Comparison of ENCODE assay signal across 51 mouse cellular contexts in genomic region chr7:6221978-6222377, GRCm38 (mm10). TPM values are rescaled to one million over a fixed set of nuclear protein-coding genes. Genes with fewer than 3 reads are reported as not detected.
"Had no signal": no experiment of that assay in that cellular context is flagged by ENCODE, and none has a peak within 500 bp of the region (broad histone marks: within the 10 kb centered on the region; RNA-seq: fewer than 3 reads in every experiment).

Gene Zscan5b, plus strand, starts transcription at chr7:6222278.

- H3K27me3 ChIP-seq: heart, embryonic 12.5 days; heart, embryonic 13.5 days; heart, embryonic 15.5 days; hindbrain, embryonic 12.5 days; hindbrain, embryonic 13.5 days; hindbrain, embryonic 15.5 days; intestine, embryonic 15.5 days; kidney, embryonic 15.5 days had no signal

- H3K27ac ChIP-seq: heart, embryonic 13.5 days; heart, embryonic 15.5 days; hindbrain, embryonic 10.5 days; hindbrain, embryonic 12.5 days; hindbrain, embryonic 13.5 days; hindbrain, embryonic 14.5 days; hindbrain, embryonic 15.5 days; hindbrain, postnatal 0 days; intestine, embryonic 15.5 days; kidney, embryonic 15.5 days; kidney, postnatal 0 days; layer of hippocampus, adult 2 months; left cerebral cortex, adult 2 months had no signal

- ATAC-seq: hindbrain, embryonic 16.5 days; hindbrain, postnatal 0 days; inflammation-experienced regulatory T-cells, adult 6 months; intestine, embryonic 15.5 days; intestine, embryonic 16.5 days; intestine, postnatal 0 days had no signal

- H3K9me3 ChIP-seq: heart, embryonic 13.5 days; heart, embryonic 15.5 days; hindbrain, embryonic 15.5 days; intestine, embryonic 15.5 days had no signal

- DNase-seq: heart, postnatal 10 days; heart, postnatal 14 days; heart, postnatal 36 days; heart, postnatal 4 days; kidney, adult 11 months; kidney, adult 18-20 months; kidney, adult 2 months; kidney, adult 8-10 months; kidney, adult 9 months; kidney, postnatal 10 days; kidney, postnatal 14 days; kidney, postnatal 25 days; kidney, postnatal 36 days; kidney, postnatal 4 days; layer of hippocampus, adult 9-11 months; layer of hippocampus, postnatal 36 days had no signal

- H3K4me2 ChIP-seq: heart, embryonic 12.5 days; heart, embryonic 13.5 days; heart, embryonic 15.5 days; hindbrain, embryonic 12.5 days; hindbrain, embryonic 13.5 days; hindbrain, embryonic 14.5 days; hindbrain, embryonic 15.5 days; intestine, embryonic 15.5 days; kidney, embryonic 15.5 days had no signal

- H3K36me3 ChIP-seq: heart, embryonic 12.5 days; heart, embryonic 13.5 days; heart, embryonic 15.5 days; hindbrain, embryonic 10.5 days; hindbrain, embryonic 12.5 days; hindbrain, embryonic 13.5 days; hindbrain, embryonic 15.5 days; intestine, embryonic 15.5 days; kidney, embryonic 15.5 days had no signal

- H3K4me3 ChIP-seq: heart, embryonic 12.5 days; heart, embryonic 13.5 days; heart, embryonic 15.5 days; hindbrain, embryonic 10.5 days; hindbrain, embryonic 12.5 days; hindbrain, embryonic 13.5 days; hindbrain, embryonic 15.5 days; intestine, embryonic 15.5 days; kidney, embryonic 15.5 days; layer of hippocampus, adult 2 months; left cerebral cortex, adult 2 months had no signal

- H3K9ac ChIP-seq: heart, embryonic 12.5 days; heart, embryonic 13.5 days; heart, embryonic 15.5 days; hindbrain, embryonic 12.5 days; hindbrain, embryonic 13.5 days; hindbrain, embryonic 14.5 days; hindbrain, embryonic 15.5 days; intestine, embryonic 15.5 days; kidney, embryonic 15.5 days had no signal

- H3K4me1 ChIP-seq: heart, embryonic 12.5 days; heart, embryonic 13.5 days; heart, embryonic 15.5 days; hindbrain, embryonic 10.5 days; hindbrain, embryonic 12.5 days; hindbrain, embryonic 13.5 days; hindbrain, embryonic 15.5 days; intestine, embryonic 15.5 days; kidney, embryonic 15.5 days had no signal

RNA-seq across cellular contexts. Expression of gene Zscan5b, which starts in this region (rescaled TPM):
- total RNA-seq: heart, postnatal 10 days; heart, postnatal 14 days; heart, postnatal 25 days; heart, postnatal 36 days; heart, postnatal 4 days; hematopoietic stem cell, adult 5-6 weeks; hindbrain, postnatal 0 days; layer of hippocampus, adult 18-20 months; layer of hippocampus, adult 2 months; layer of hippocampus, adult 8-10 months; layer of hippocampus, postnatal 10 days; layer of hippocampus, postnatal 14 days; layer of hippocampus, postnatal 25 days; layer of hippocampus, postnatal 36 days; left cerebral cortex, adult 18-20 months; left cerebral cortex, adult 2 months; left cerebral cortex, adult 8-10 months had no signal
- polyA plus RNA-seq: heart, embryonic 12.5 days; heart, embryonic 13.5 days; heart, embryonic 14.5 days; heart, embryonic 15.5 days; heart, embryonic 16.5 days; heart, postnatal 0 days; hindbrain, embryonic 10.5 days; hindbrain, embryonic 11.5 days; hindbrain, embryonic 12.5 days; hindbrain, embryonic 13.5 days; hindbrain, embryonic 14.5 days; hindbrain, embryonic 15.5 days; hindbrain, embryonic 16.5 days; hindbrain, postnatal 0 days; intestine, embryonic 14.5 days; intestine, embryonic 15.5 days; intestine, embryonic 16.5 days; intestine, postnatal 0 days; kidney, adult 2 months; kidney, embryonic 14.5 days; kidney, embryonic 15.5 days; kidney, embryonic 16.5 days; kidney, postnatal 0 days; large intestine, adult 2 months had no signal
